Mouse (Mus musculus) thymus, postnatal 10 days (tissue): ENCODE results near the gene Slc24a3.

Experiments used
- DNase-seq, 2 experiments: peaks; one replicate each; pipeline ENCODE4 v3.0.0; 2021; ENCODE audit warnings: low spot score in 2 of 2

The Slc24a3 gene

GRCm38 (mm10) chr2:145684151-145684550, 516.6 kb downstream of the Slc24a3 start:
- DNase-seq, result no peak

DNA sequence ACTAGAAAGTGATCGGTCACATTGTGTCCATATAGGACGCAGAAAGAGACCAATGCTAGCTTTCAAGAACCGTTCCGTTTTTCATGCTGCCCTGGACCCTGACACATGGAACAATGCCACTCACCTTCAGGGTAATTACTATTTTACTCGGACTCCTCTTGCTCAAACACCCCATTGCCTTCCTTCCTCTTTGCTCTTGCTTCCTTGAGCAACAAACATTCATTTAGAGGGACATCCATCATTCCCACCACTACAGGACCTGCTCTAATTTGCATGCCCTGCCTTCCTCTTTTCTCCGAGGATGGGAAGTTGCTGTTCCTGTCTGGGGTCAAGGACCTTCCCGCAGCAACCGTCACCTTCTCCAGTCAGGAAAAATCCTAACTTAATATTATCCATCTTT, 517.3 kb downstream of the Slc24a3 start:
- DNase-seq, result no peak

DNA sequence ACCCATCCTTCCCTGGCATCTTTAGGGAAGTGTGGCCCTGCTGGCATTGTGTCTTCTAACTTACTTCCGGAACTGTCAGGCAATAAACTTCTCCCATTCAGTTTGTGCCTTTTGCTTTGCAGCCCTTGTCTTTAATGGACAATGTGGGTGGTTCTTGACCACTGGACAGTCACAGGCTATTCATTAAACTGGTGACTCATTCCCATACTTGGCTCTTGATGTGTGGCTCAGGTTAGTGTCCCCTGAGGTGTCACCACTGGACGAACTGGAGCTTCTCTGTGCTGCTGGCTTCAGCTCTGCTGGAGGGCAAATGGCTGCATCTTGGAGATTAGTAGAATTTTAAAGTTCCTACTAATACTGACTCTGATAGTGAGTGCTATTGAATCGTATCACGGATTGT, 518.5 kb downstream of the Slc24a3 start:
- no peak for DNase-seq

DNA sequence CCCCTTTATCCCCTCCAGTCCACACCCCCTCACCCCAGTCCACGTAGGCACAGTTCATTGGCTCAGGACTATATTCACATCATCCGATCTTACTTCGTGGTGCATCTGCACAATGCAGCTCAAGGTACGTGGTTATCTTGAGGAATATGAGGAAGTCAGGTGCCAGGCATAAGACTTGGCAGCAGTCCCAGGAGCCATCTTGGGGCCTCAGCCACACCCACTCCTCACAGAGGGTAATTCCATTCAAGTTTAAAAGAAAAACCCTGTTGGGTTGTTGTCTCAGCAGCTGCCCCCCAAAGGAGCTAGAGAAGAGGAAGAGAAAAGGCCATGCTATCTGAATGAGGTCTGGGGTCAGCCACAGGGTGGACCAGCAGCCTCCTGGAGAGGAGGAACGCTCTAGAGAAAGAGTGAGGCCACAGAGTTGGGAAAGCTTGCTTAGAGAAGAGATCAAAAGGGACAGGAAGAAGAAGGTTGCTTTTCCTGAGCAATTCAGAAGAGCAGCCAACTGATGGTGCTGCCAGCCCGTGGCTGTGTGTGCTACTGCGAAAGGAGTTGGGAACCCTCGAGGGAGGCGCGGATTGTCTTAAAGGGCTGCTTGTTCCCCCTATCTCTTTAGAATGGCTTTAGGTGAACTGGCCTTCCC, 523.9 kb downstream of the Slc24a3 start:
- no peak for DNase-seq
